ENCODE assay signal across 13 mouse cellular contexts in the genomic region with DNA sequence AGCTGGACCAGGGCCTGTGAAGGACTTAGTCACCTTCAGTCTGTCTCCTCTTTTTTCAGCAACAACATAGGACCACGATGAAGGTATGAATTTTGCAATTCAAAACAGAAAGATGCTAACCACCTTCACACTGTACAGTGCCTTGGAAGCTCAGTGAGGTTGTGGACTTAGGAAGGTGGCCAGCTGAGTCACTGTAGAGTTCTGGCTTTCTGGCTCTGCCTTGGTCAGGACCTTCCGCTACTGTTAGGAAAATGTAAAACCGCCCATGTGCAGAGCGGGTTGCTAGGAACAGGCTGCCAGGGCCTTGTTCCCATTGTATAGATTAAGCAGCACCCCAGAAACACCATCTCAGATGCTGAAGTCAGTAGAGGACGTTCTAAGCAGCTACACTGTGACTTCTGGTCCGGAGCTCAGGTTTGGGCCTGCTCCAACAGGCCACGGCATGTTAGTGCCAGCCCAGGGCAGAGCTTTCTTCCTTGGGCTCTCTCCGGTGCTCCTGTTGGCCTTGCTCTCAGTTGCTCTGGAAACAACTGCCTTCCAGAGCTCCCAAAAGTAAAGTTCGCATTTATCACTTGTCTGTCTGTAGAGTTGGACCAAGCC.
A peak's percentile ranks its signal among the peaks of the same experiment; 100 is the strongest.
DNase-seq lines count a peak whose midpoint lies in the region; ATAC-seq and TF ChIP-seq lines count a peak whose summit lies in the region.
"Had no signal": no experiment of that assay in that cellular context is flagged by ENCODE, and none has a peak within 500 bp of the region (broad histone marks: within the 10 kb centered on the region; RNA-seq: fewer than 3 reads in every experiment).

No protein-coding gene starts in this region.

- DNase-seq in heart, adult 2 months, result no peak
- DNase-seq in neural tube, embryonic 10.5 days (ENCODE audit: extremely low spot score, low spot score), result no peak
- DNase-seq in cerebellum, postnatal 10 days, result peak; percentile 58 to 66
- no peak for DNase-seq in adrenal gland, postnatal 4 days (ENCODE audit: low spot score in 2 of 2)
- DNase-seq: adrenal gland, postnatal 36 days; embryo, embryonic 11 days; kidney, adult 8-10 months had no signal

- H3K9me3 ChIP-seq in heart, embryonic 12.5 days (replicated peaks), result no peaks in the 10 kb centered on the region
- no peaks in the 10 kb centered on the region for H3K9me3 ChIP-seq in neural tube, embryonic 15.5 days (replicated peaks)
- H3K9me3 ChIP-seq: forebrain, embryonic 13.5 days had no signal

- H3K4me2 ChIP-seq in heart, embryonic 12.5 days, result no peak overlapping the region
- no peak overlapping the region for H3K4me2 ChIP-seq in neural tube, embryonic 15.5 days
- H3K4me2 ChIP-seq: forebrain, embryonic 13.5 days had no signal

- H3K36me3 ChIP-seq in heart, adult 2 months (ENCODE audit: control insufficient read depth, insufficient read depth, low read length), result peaks cover 3% of the 10 kb centered on the region; the same call in 1 of the 2 replicates
- H3K36me3 ChIP-seq in heart, embryonic 12.5 days, result no peaks in the 10 kb centered on the region
- H3K36me3 ChIP-seq in neural tube, embryonic 15.5 days, result no peaks in the 10 kb centered on the region

- intact Hi-C loops in heart, adult 2 months (cut with DNase I), result no loop called here

- H3K27ac ChIP-seq in heart, adult 2 months, result peak overlapping the region; percentile 47
- H3K27ac ChIP-seq in heart, embryonic 12.5 days (ENCODE audit: poor library complexity, severe bottlenecking), result no peak overlapping the region
- peak overlapping the region; percentile 34 for H3K27ac ChIP-seq in neural tube, embryonic 15.5 days (replicated peaks)
- H3K27ac ChIP-seq: forebrain, embryonic 13.5 days had no signal

- H3K27me3 ChIP-seq in heart, adult 2 months (ENCODE audit: control insufficient read depth, insufficient read depth, low read length), result no peaks in the 10 kb centered on the region
- no peaks in the 10 kb centered on the region for H3K27me3 ChIP-seq in heart, embryonic 12.5 days (replicated peaks)
- H3K27me3 ChIP-seq in neural tube, embryonic 15.5 days (replicated peaks), result peaks cover 4% of the 10 kb centered on the region; the same call in 1 of the 2 replicates
- H3K27me3 ChIP-seq: CH12.LX; forebrain, embryonic 13.5 days had no signal

- H3K4me1 ChIP-seq in heart, adult 2 months (ENCODE audit: control insufficient read depth, insufficient read depth, low read length), result peaks cover 23% of the 10 kb centered on the region
- peaks cover 47% of the 10 kb centered on the region for H3K4me1 ChIP-seq in heart, embryonic 12.5 days (replicated peaks)
- peaks cover 16% of the 10 kb centered on the region for H3K4me1 ChIP-seq in neural tube, embryonic 15.5 days

- peaks cover 2% of the 10 kb centered on the region; the same call in 1 of the 2 replicates for H3K79me2 ChIP-seq in heart, adult 2 months (replicated peaks; ENCODE audit: control insufficient read depth, insufficient read depth, low read length)

- no peak for ATAC-seq in heart, embryonic 12.5 days (ENCODE audit: insufficient number of reproducible peaks, low FRiP score)
- ATAC-seq in neural tube, embryonic 15.5 days (ENCODE audit: low FRiP score), result no peak; the same call in 1 of the 2 replicates
- ATAC-seq in megakaryocyte, adult 5-6 weeks (ENCODE audit: poor library complexity, severe bottlenecking), result no peak
- ATAC-seq in inflammation-experienced regulatory T-cells, adult 6 months, result no peak

- H3K4me3 ChIP-seq in heart, adult 2 months, result no peak overlapping the region
- H3K4me3 ChIP-seq in heart, embryonic 12.5 days, result no peak overlapping the region
- H3K4me3 ChIP-seq in neural tube, embryonic 15.5 days (replicated peaks), result no peak overlapping the region
- H3K4me3 ChIP-seq: forebrain, embryonic 13.5 days had no signal

- no peak for TF ChIP-seq EP300 in heart, adult 2 months (IDR thresholded peaks at IDR 0.05; ENCODE audit: insufficient read depth, low read depth, low read length)

- WGBS in heart, adult 2 months, result 60% methylated on average over 9 of the region's 9 CpGs
- 83% methylated on average over 9 of the region's 9 CpGs for WGBS in heart, embryonic 12.5 days
- WGBS in neural tube, embryonic 15.5 days, result 79% methylated on average over 9 of the region's 9 CpGs

- no peak overlapping the region for H3K9ac ChIP-seq in heart, adult 2 months (ENCODE audit: low read depth, low read length)
- no peak overlapping the region for H3K9ac ChIP-seq in heart, embryonic 12.5 days
- H3K9ac ChIP-seq in neural tube, embryonic 15.5 days (replicated peaks), result no peak overlapping the region
- H3K9ac ChIP-seq: forebrain, embryonic 13.5 days had no signal

- no peak for TF ChIP-seq CTCF in heart, adult 2 months (IDR thresholded peaks at IDR 0.05)

- TF ChIP-seq POLR2A in heart, adult 2 months (IDR thresholded peaks at IDR 0.05; ENCODE audit: insufficient read depth, low read depth, low read length), result no peak

Comparison
In these comparisons a context has a peak if more than half of its experiments do, and no peak if none do; other contexts are left out.
1. DNase-seq: peak in cerebellum, postnatal 10 days (2 of 2); none in heart, adult 2 months (0 of 2), neural tube, embryonic 10.5 days (single experiment) and adrenal gland, postnatal 4 days (0 of 2).